Mouse (Mus musculus): ENCODE data around the gene Bax. TPM values are rescaled to one million over a fixed set of nuclear protein-coding genes. Genes with fewer than 3 reads are reported as not detected.

Gene Bax
- total and polyA plus RNA-seq, 3 experiments, result 105 to 778 (median 205) TPM

GRCm38 (mm10) chr7:45460860-45461314 lies 5.8 kb downstream of the Bax start (continued):
- TF ChIP-seq ETS1 (IDR thresholded peaks at IDR 0.05; ENCODE audit: low read depth, low read length), result peak; percentile 88
- no peak for TF ChIP-seq USF2 (IDR thresholded peaks at IDR 0.05; ENCODE audit: borderline replicate concordance in 1 of 2, insufficient read depth in 1 of 2, low read depth in 1 of 2, low read length in 2 of 2)
- no peak for TF ChIP-seq CTCF (IDR thresholded peaks at IDR 0.05 in 2 of 3, conservative IDR thresholded peaks at IDR 0.05 in 1 of 3; ENCODE audit: control insufficient read depth in 1 of 3, insufficient read depth in 1 of 3, low read depth in 2 of 3, low read length in 3 of 3, poor library complexity in 1 of 3, severe bottlenecking in 1 of 3)
- TF ChIP-seq JUND (IDR thresholded peaks at IDR 0.05; ENCODE audit: low read depth, low read length), result no peak
- TF ChIP-seq RCOR1 (IDR thresholded peaks at IDR 0.05; ENCODE audit: low read depth, low read length), result no peak
- no peak for TF ChIP-seq RAD21 (IDR thresholded peaks at IDR 0.05; ENCODE audit: low read depth, low read length)
- no peak for TF ChIP-seq KAT2A (conservative IDR thresholded peaks at IDR 0.05; ENCODE audit: low read depth, low read length)
- peak; percentile 3; the same call in 1 of the 2 replicates for TF ChIP-seq MAZ (IDR thresholded peaks at IDR 0.05; ENCODE audit: low read depth, low read length)
- no peak for TF ChIP-seq POLR2AphosphoS5 (IDR thresholded peaks at IDR 0.05; ENCODE audit: borderline replicate concordance, low read depth, low read length)
- no peak for TF ChIP-seq GATA1 (IDR thresholded peaks at IDR 0.05; ENCODE audit: low read depth, low read length)
- TF ChIP-seq BHLHE40 (IDR thresholded peaks at IDR 0.05; ENCODE audit: borderline replicate concordance, low read depth, low read length), result peak; percentile 34; the same call in 1 of the 2 replicates
- no peak for TF ChIP-seq MYB (IDR thresholded peaks at IDR 0.05; ENCODE audit: low read depth, low read length)
- no peak for TF ChIP-seq MEF2A (IDR thresholded peaks at IDR 0.05; ENCODE audit: extremely low read depth, insufficient replicate concordance, low read depth, low read length, poor library complexity, severe bottlenecking)
- peak; percentile 37; the same call in 1 of the 2 replicates for TF ChIP-seq HCFC1 (IDR thresholded peaks at IDR 0.05; ENCODE audit: low read depth, low read length)
- TF ChIP-seq NRF1 (IDR thresholded peaks at IDR 0.05; ENCODE audit: insufficient read depth, low read depth, low read length, poor library complexity, severe bottlenecking), result no peak

- H3K9me3 ChIP-seq (replicated peaks; ENCODE audit: insufficient read depth, low read length), result no peaks in the 10 kb centered on the region
- H3K27me3 ChIP-seq (ENCODE audit: control insufficient read depth in 1 of 2, insufficient read depth in 2 of 2, low read length in 2 of 2), result no peaks in the 10 kb centered on the region
- DNase-seq (ENCODE audit: low read depth, low spot score), result no peak
- peaks cover 7 to 26% of the 10 kb centered on the region in 2 experiments; a peak in 3 of 4 replicates for H3K4me1 ChIP-seq (ENCODE audit: control insufficient read depth in 1 of 2, insufficient read depth in 2 of 2, low read length in 2 of 2)
- H3K9ac ChIP-seq (ENCODE audit: control insufficient read depth, low read depth, low read length, poor library complexity, severe bottlenecking), result peak overlapping the region; percentile 76
- H3K36me3 ChIP-seq (ENCODE audit: control insufficient read depth in 1 of 2, insufficient read depth in 2 of 2, low read length in 2 of 2), result peaks cover 7 to 22% of the 10 kb centered on the region in 2 experiments
- H3K79me2 ChIP-seq (ENCODE audit: control insufficient read depth, insufficient read depth, low read length, poor library complexity), result peaks cover 29% of the 10 kb centered on the region
- peak overlapping the region; percentile 96 for H3K27ac ChIP-seq (ENCODE audit: control insufficient read depth, low read depth, low read length)
- H3K4me3 ChIP-seq (ENCODE audit: control insufficient read depth in 1 of 2, insufficient read depth in 1 of 2, low read depth in 2 of 2, low read length in 2 of 2), result peak overlapping the region; percentile 21 to 51
- TF ChIP-seq POLR2A (IDR thresholded peaks at IDR 0.05; ENCODE audit: control insufficient read depth in 1 of 2, insufficient read depth in 1 of 2, low read depth in 1 of 2, low read length in 2 of 2, poor library complexity in 1 of 2) (0 out of 4 replicates have a peak, but pooled peaks of 1 of the 2 experiments have one; percentile 10), TBP (IDR thresholded peaks at IDR 0.05; ENCODE audit: low read depth, low read length) (no peak)
Observed at GRCm38 (mm10) chr7:45460377-45460776, 6.3 kb downstream of the Bax start.
